Mouse (Mus musculus) small intestine, adult 2 months (tissue): ENCODE measurements around the gene Rbms2.

Experiments
- CTCF ChIP-seq: fragments of 200-500 bp; IDR thresholded peaks from 2 replicates; pipeline ENCODE4 v1.5.1; 2012; ENCODE audit warnings: low read depth, mild to moderate bottlenecking, control low read depth, inconsistent platforms, low read length, moderate library complexity, mixed read lengths; ENCODE audit not compliant: insufficient replicate concordance, insufficient read length; ENCODE audit errors: extremely low read depth
- POLR2A ChIP-seq: fragments of 200-500 bp; IDR thresholded peaks from 2 replicates; pipeline ENCODE4 v1.6.1; 2012; ENCODE audit warnings: low read depth, mild to moderate bottlenecking, control low read depth, inconsistent platforms, low read length, moderate library complexity

DNA sequence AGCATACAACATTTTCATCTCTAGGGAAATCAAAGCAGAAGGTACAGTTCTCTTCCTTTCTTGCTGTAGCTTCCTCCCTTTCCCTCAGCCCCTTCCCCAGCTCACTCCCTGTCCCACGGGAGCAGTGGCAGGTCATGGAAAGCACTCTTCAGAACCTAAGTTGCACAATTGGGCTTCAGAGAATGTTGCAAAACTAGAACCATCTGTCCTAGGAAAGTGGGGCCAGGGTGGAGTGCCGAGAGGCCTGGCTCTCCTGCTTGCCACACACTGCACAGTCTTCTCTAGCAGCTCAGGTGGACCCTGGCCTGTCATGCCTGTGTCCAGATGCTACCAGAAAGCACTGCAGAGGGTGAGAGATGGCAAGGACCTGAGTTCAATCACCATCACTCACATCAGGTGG lies 35.1 kb downstream of the Rbms2 start:
- no peak for TF ChIP-seq CTCF
- TF ChIP-seq POLR2A = no peak
